Mouse (Mus musculus) kidney, adult 11 months (tissue): ENCODE results near the gene Ackr3.

Experiments
- DNase-seq: peaks from one replicate; pipeline ENCODE4 v3.0.0; 2022

Ackr3 gene

GRCm38 (mm10) chr1:90231591-90232490 lies 28.1 kb downstream of the Ackr3 start:
- DNase-seq, result no peak

- no peak for DNase-seq
Measured at GRCm38 (mm10) chr1:90232491-90232885, 28.7 kb downstream of the Ackr3 start.

DNA sequence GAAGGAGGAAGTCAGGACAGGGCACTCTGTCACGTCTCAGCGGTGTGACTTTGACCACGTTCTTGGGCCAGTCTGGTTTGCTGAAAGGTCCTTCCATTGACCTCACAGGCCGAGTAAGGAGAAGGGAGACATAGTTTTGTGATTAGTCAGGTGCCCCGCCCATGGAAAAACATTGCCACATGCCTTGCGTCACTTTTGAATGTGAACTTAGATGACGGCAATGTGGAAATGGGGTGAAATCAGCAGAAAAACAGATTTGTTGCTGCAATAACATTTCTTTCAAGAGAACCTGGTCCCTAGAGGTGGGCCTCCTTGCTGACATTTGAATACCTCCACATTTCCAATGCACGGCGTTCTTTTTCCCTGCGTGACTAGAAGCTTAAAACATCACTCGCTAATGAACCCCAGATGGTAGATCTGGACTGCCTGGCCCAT lies 30.9 kb downstream of the Ackr3 start:
- peak; percentile 36 for DNase-seq

DNA sequence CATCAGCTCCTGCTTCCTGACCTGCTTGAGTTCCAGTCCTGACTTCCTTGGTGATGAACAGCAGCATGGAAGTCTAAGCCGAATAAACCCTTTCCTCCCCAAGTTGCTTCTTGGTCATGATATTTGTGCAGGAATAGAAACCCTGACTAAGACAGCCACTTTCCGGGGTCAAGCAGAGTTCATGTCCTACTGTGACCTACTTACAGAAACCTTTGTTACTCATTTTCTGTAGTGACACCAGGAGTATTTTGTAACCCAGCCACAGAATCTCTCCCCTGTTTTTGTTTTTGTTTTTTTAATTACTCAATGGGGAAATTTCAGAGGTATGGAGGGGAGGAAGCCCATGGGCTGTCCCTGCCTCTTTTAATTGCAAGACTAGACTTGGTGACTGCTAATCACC lies 32.9 kb downstream of the Ackr3 start:
- DNase-seq, result no peak

DNA sequence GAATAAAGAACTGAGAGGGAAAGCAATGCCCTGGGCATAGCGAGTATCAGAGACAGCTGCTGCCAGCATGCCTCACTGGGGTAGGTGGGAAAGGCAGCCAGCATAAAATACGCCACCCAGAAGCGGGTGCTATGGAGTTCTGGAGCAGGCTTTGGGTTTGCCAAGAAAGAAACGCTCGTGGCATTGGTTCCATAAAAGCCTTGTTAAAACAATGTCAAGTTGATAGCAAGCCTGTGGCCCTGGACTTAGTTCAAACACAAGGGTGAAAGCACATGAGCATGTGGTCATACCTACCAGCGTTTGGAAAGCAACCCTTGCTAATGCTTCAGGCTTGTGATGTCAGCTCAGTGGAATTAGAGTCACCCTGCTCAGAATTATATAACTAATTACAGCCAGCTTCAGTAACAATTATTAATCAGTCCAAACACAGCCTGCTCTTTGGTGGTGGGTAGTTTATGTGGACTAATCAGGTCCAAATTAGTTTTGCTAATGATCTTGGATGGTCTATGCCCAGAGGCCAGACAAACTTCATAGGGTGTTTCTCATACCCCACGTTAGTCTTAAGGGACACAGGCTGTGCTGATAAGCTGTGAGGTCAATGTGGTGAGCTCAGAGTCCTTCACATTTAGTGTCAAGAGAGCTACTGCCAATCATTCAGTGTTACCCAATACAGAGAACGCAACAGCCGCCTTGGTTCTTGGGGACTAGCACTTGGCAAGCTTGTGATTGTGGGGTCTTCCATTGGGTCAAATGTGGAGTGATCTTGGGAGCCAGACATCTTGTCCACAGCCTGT lies 34.5 kb downstream of the Ackr3 start:
- peak; percentile 24 for DNase-seq

DNA sequence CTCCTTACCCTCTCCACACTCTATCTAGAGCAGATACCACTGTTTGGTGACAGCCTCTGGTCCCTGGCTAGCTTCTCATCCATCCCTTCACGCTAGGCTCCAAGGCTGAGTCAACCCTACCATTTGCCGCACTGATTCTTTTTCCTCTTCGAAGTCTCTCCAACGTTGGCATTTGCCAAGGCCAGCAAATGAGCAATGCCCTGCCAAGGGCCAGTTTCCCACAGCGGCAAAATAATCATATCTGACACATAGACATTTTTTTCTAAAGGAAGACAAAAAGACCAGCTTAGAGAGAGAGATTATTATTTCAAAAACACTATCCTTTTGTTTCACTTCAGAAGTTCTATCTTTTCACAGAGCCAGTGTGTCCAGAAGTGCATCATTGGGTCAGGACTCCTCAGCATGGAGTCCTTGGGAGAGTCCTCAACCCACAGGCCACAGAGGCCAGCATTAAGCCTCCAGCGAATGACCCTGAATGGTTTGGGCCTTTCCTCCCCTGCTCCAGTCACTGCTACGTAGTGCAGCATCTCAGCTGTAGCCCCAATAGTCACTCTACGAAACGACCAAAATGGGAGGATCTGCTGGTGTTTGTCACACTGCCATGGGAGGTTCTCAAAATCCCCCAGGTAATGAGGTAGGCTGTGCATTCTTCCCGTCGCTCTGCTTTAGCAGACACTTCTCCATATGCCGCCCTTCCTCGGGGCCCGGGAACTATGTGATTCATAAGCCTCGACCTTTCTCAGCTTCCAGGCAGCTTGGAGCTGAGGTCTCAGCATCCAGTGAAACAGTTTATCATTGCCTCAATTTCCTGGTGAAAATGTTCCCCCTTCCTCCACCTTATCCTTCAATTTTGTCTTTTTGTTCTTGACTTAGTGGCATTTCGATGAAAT lies 35.8 kb downstream of the Ackr3 start:
- no peak for DNase-seq

DNA sequence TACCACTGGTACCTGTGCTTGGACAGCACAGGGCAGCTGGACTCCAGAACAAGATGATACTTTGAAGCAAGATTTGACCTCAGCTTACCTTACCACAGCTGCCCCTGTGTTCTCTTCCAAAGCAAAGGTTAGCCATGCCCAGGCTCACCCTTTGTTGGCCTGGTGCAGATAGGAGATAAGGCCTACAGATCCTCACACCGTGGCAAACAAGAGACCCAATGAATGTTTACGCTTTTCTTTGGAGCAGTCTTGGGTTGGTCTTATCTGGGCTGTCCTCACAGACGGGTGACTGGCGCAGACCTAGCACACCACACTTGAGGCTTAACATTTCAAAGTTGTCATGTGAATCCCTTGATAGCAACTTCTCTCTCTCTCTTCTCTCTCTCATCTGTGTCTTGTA lies 36.5 kb downstream of the Ackr3 start:
- DNase-seq, result no peak

GRCm38 (mm10) chr1:90242444-90242989 lies 38.7 kb downstream of the Ackr3 start:
- no peak for DNase-seq

- DNase-seq, result no peak
Measured at GRCm38 (mm10) chr1:90244537-90244936, 40.8 kb downstream of the Ackr3 start.

GRCm38 (mm10) chr1:90245533-90245932 lies 41.8 kb downstream of the Ackr3 start:
- peak; percentile 21 for DNase-seq

- no peak for DNase-seq
Measured at GRCm38 (mm10) chr1:90246035-90246434, 42.3 kb downstream of the Ackr3 start.

- DNase-seq, result no peak
Measured at GRCm38 (mm10) chr1:90246800-90247199, 43.0 kb downstream of the Ackr3 start.

- DNase-seq, result no peak
Measured at GRCm38 (mm10) chr1:90247234-90247633, 43.5 kb downstream of the Ackr3 start.

DNA sequence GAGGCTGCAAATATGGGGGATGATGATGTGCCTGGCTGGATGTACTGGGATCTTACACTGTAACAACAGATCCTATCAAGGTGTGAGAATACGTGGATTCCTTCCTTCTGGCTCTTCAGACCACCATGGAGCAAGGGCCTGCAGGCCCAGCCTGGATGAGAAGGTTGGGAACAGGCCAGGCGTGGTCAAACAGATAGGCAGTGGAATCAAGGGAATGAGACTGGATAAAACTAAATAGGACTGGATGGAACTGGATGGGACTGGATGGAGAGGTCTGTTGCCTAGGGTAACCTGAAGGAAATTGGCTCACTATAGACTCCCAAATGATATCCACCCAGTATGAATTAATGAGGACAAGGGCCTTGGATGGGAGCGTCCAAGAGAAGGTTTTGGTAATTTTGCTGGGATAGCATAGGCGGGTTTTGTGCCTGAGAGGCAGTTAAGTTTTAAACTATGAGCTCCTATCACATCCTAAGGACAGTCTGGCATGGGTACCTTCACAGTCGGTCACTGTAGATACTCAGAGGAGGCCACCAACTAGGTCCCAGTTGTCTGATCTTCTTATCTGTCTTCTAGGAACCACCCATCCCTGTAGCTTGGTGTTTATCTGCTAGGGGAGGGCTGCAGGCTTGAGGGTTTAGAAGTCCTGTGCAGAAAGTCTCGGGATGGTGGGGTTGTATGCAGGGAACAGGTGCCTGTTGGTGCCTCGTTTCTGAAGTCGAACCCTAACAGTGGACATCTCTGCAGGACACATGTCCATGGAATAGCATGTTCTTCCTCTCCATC lies 44.2 kb downstream of the Ackr3 start:
- no peak for DNase-seq

DNA sequence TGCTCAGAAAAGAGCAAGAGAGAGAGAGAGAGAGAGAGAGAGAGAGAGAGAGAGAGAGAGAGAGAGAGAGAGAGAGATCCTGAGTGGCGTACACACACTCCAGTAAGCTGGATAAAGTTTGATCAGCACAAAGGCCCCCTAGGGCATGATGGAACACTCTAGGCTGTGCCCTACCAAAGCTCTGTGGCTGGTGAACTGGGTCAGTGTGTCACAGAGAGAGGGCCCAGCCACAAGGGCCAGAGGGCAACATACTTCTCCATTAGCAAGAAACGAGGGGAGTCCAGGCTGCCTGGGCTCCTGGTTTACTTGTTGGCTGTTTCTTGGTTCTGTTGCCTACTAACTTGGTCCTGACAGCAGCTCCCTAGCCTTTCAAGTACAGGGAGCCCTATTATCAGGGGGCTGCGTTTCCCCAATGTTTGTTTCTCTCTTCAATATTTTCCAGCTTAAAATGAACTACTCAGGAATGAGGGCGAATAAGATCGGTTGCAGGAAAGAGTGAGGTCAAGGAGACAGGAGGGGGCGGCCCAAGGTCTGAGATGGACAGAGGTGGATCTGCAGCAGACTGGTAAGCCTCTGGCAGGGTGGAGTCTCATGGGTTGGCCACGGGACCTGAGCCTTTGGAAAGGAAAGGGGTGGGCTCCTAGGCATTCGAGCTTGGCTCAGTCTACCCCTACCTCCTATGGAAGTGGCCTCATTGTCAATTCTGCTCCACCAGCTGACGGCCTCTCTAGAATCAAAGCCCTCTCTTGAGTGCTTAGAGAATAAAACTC lies 45.4 kb downstream of the Ackr3 start:
- DNase-seq, result no peak

- DNase-seq, result no peak
Measured at GRCm38 (mm10) chr1:90250419-90250818, 46.6 kb downstream of the Ackr3 start.

DNA sequence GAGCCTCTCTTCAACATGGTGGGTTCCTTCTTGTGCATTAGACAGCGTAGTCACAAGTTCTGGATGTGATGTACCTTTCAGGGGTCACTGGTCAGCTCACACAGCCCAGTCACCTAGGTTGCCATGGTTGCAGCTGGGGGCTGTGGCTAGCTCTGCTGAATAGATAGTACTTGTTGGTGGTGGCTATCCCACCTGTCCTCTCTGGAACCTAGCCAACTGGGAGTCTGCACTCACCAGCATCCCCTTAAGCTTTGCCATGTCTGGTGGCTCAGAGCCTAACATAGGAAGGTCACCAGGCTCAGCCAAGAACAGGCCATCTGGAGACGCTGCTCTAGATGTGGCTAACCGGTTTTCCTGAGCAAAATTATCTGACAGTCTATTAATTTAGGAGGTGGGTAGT lies 47.4 kb downstream of the Ackr3 start:
- DNase-seq, result no peak

- no peak for DNase-seq
Measured at GRCm38 (mm10) chr1:90253465-90253864, 49.7 kb downstream of the Ackr3 start.

DNA sequence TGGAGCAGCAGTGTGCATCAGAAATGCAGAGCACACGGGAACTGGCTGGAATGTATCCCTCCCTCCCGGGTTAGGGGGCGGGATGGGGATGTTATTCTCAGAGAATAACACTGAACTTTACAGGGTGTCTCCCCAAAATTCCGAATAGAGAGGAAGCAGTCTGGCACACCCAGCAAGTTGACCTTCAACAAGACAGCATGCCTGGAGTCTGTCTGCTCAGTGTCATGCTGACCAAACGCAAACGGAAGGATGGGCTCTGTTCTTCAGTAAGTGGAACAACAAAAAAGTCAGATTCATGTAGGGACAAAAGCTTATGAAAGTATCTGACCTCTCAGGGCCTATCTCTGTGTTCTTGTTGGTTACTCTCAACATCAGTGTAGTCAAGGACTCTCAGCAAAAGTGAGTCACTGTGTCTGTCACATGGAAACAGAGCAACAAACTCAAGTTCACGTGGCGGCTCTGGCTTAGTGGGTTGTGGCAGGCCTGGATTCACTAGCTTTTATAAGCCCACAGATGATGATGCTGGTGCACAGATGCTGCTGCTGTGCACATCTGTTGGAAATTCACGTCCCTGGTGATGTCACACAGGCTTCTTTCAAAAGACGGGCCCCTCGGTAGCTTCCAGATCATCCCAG lies 54.6 kb downstream of the Ackr3 start:
- DNase-seq, result no peak
